Mouse (Mus musculus): ENCODE data around the gene Sh3bp5l. TPM values are rescaled to one million over a fixed set of nuclear protein-coding genes. Genes with fewer than 3 reads are reported as not detected.

Gene Sh3bp5l
- polyA plus RNA-seq, 2 experiments = 24.4 to 25.6 TPM

DNA sequence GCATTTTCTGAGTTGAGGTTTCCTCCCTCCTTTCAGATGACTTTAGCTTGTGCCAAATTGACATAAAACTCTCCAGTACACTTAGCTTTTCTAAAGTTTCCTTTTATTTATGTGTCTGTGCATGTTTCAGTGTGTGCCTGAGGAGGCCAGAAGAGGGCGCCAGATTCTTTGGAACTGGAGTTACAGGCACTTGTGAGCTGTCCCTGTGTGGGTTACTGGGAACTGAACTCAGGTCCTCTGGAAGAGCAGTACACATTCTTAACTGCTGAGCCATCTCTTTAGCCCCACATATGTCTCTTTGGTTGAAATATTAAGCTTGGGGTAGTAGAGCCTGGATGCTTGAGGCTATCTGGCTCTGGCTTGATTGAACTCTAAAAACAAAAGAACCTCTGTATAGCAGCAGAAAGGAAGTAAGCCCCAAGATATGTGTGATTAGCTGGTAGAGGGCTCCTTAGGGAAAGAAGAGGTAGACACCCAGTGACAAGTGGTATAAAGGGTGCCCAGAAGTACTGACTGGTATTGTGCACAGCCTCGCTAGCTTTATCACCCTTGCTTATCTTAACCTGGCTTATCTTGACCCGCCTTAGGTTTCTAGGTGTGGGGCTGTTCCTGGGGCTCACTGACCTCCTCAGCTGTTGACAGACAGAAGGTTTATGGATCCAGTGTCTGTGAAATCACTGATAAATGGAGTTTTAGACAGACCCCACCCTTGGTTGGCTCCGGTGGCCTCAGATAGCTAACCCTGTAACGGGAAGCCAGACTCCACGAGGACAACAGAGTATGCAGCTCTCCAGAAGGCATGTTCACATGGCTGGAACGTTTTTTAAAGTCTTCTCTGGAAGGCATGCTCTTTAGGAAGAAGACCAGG lies 22.4 kb downstream of the Sh3bp5l start:
- Histone ChIP-seq H3K9ac (ENCODE audit: low read depth, low read length, severe bottlenecking) (no peak overlapping the region), H3K4me1 (ENCODE audit: control insufficient read depth, insufficient read depth, low read length) (no peaks in the 10 kb centered on the region), H3K27me3 (ENCODE audit: control insufficient read depth, insufficient read depth, low read length) (no peaks in the 10 kb centered on the region), H3K9me3 (ENCODE audit: control insufficient read depth, low read length) (no peaks in the 10 kb centered on the region), H3K27ac (replicated peaks; ENCODE audit: low read depth, low read length) (no peak overlapping the region), H3K4me2 (replicated peaks; ENCODE audit: low read depth, low read length, severe bottlenecking) (no peak overlapping the region), H3K36me3 (ENCODE audit: control insufficient read depth, insufficient read depth, low read length) (peaks cover 2% of the 10 kb centered on the region; the same call in 1 of the 2 replicates), H3K4me3 (replicated peaks; ENCODE audit: low read length) (no peak overlapping the region)
- 63% methylated on average over 7 of the region's 7 CpGs for WGBS
- DNase-seq (ENCODE audit: low spot score) = no peak
- no peak for ATAC-seq (ENCODE audit: low FRiP score, low read depth)
- no peak for TF ChIP-seq POLR2A (IDR thresholded peaks at IDR 0.05; ENCODE audit: borderline replicate concordance, extremely low read depth, insufficient read depth, insufficient read length)

DNA sequence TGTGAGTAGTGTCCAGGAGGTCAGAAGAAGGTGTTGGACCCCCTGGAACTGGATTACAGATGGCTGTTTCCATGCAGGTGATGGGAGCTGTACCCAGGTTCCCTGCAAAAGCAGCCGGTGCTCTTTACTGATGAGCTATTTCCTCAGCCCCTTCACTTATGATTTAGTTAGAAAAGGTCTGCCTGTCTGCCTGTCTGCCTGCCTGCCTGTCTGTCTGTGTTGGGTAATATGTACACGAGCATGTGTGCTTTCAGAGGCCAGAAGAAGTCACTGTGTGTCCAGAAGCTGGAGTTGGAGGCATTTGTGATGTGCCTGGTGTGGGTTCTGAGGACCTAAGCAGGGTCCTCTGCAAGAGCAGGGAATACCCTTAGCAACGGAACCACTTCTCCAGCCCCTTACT lies 23.2 kb downstream of the Sh3bp5l start:
- no peak overlapping the region for H3K4me2 ChIP-seq (replicated peaks; ENCODE audit: low read depth, low read length, severe bottlenecking)
- no peaks in the 10 kb centered on the region for H3K36me3 ChIP-seq (ENCODE audit: control insufficient read depth, insufficient read depth, low read length)
- no peaks in the 10 kb centered on the region for H3K9me3 ChIP-seq (ENCODE audit: control insufficient read depth, low read length)
- no peak for TF ChIP-seq POLR2A (IDR thresholded peaks at IDR 0.05; ENCODE audit: borderline replicate concordance, extremely low read depth, insufficient read depth, insufficient read length)
- no peak overlapping the region for H3K27ac ChIP-seq (replicated peaks; ENCODE audit: low read depth, low read length)
- ATAC-seq (ENCODE audit: low FRiP score, low read depth) (no peak), DNase-seq (ENCODE audit: low spot score) (no peak)
- H3K9ac ChIP-seq (ENCODE audit: low read depth, low read length, severe bottlenecking) = no peak overlapping the region
- no peak overlapping the region for H3K4me3 ChIP-seq (replicated peaks; ENCODE audit: low read length)
- no peaks in the 10 kb centered on the region for H3K4me1 ChIP-seq (ENCODE audit: control insufficient read depth, insufficient read depth, low read length)
- no peaks in the 10 kb centered on the region for H3K27me3 ChIP-seq (ENCODE audit: control insufficient read depth, insufficient read depth, low read length)
- 80% methylated on average over 3 of the region's 3 CpGs for WGBS

DNA sequence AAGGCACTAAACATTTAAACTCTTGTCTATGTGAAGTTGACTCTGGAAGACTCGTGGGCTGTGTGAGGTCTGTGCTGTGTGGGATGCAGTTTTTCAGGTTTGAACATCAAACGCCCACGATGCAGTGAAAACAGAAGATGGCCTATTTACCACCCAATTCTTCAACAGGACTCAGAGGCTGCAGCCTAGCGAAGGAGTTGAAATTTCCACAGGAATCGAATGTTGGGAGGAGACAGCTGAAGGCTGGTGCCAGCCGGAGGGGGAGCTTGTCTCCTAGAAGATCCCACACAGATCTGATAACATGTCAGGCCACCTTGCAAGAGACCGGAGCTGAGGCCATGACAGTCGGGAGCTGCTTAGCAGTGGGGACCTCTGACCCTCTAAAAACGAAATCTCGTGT lies 24.0 kb downstream of the Sh3bp5l start:
- Histone ChIP-seq H3K4me1 (ENCODE audit: control insufficient read depth, insufficient read depth, low read length) (no peaks in the 10 kb centered on the region), H3K9me3 (ENCODE audit: control insufficient read depth, low read length) (no peaks in the 10 kb centered on the region), H3K9ac (ENCODE audit: low read depth, low read length, severe bottlenecking) (no peak overlapping the region), H3K4me3 (replicated peaks; ENCODE audit: low read length) (no peak overlapping the region), H3K27me3 (ENCODE audit: control insufficient read depth, insufficient read depth, low read length) (no peaks in the 10 kb centered on the region), H3K4me2 (replicated peaks; ENCODE audit: low read depth, low read length, severe bottlenecking) (no peak overlapping the region), H3K27ac (replicated peaks; ENCODE audit: low read depth, low read length) (no peak overlapping the region), H3K36me3 (ENCODE audit: control insufficient read depth, insufficient read depth, low read length) (no peaks in the 10 kb centered on the region)
- no peak for TF ChIP-seq POLR2A (IDR thresholded peaks at IDR 0.05; ENCODE audit: borderline replicate concordance, extremely low read depth, insufficient read depth, insufficient read length)
- 61% methylated on average over 10 of the region's 10 CpGs for WGBS
- ATAC-seq (ENCODE audit: low FRiP score, low read depth) (no peak), DNase-seq (ENCODE audit: low spot score) (no peak)

DNA sequence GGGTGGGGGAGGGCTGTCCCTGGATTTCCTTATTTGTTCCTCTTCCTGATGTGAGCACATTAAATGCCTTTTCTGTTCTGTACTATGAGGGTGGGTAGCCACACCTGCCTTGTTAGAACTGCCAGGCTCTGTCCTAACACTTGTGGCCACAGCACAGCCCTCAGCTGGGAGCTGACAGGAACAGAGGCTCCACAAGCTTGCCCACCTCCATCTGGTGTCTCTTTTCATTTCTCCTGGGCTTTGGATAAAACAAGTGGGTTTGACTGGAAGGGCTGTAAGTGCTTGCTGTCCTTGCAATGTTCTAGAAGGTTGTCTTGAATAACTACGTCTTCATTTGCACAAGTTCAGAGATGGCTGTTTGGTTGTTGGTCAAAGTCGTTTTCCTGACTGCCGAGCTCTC lies 24.4 kb downstream of the Sh3bp5l start:
- Histone ChIP-seq H3K4me3 (replicated peaks; ENCODE audit: low read length) (no peak overlapping the region), H3K9me3 (ENCODE audit: control insufficient read depth, low read length) (no peaks in the 10 kb centered on the region), H3K36me3 (ENCODE audit: control insufficient read depth, insufficient read depth, low read length) (no peaks in the 10 kb centered on the region), H3K9ac (ENCODE audit: low read depth, low read length, severe bottlenecking) (no peak overlapping the region), H3K4me2 (replicated peaks; ENCODE audit: low read depth, low read length, severe bottlenecking) (no peak overlapping the region), H3K4me1 (ENCODE audit: control insufficient read depth, insufficient read depth, low read length) (no peaks in the 10 kb centered on the region), H3K27ac (replicated peaks; ENCODE audit: low read depth, low read length) (no peak overlapping the region), H3K27me3 (ENCODE audit: control insufficient read depth, insufficient read depth, low read length) (no peaks in the 10 kb centered on the region)
- ATAC-seq (ENCODE audit: low FRiP score, low read depth) = no peak
- DNase-seq (ENCODE audit: low spot score) = no peak
- TF ChIP-seq POLR2A (IDR thresholded peaks at IDR 0.05; ENCODE audit: borderline replicate concordance, extremely low read depth, insufficient read depth, insufficient read length) = no peak
- 77% methylated on average over 3 of the region's 3 CpGs for WGBS

DNA sequence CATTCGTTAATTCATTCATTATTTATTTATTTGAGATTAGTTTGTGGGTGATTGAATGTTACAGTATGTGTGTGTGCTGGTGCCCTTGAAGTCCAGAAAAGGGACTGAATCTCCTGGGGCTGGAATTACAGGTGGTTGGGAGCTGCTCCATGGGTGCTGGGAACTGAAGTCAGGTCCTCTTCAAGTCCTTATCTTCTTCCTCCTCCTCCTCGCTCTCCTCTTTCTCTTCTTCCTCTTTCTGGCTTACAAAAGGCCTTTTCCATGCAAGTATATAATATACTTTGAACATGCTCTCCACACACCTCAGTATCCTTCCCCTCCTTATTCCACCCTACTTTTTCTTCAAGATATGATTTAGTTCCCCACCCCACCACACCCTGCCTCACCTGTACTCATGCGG lies 26.5 kb downstream of the Sh3bp5l start:
- no peak for DNase-seq (ENCODE audit: low spot score)
- no peak for TF ChIP-seq POLR2A (IDR thresholded peaks at IDR 0.05; ENCODE audit: borderline replicate concordance, extremely low read depth, insufficient read depth, insufficient read length)
- WGBS = 88% methylated on average over 3 of the region's 3 CpGs

More for the DNA sequence above, 26.5 kb downstream of the Sh3bp5l start:
- Histone ChIP-seq H3K4me2 (replicated peaks; ENCODE audit: low read depth, low read length, severe bottlenecking) (no peak overlapping the region), H3K36me3 (ENCODE audit: control insufficient read depth, insufficient read depth, low read length) (no peaks in the 10 kb centered on the region), H3K27me3 (ENCODE audit: control insufficient read depth, insufficient read depth, low read length) (no peaks in the 10 kb centered on the region), H3K9ac (ENCODE audit: low read depth, low read length, severe bottlenecking) (no peak overlapping the region), H3K4me1 (ENCODE audit: control insufficient read depth, insufficient read depth, low read length) (no peaks in the 10 kb centered on the region), H3K4me3 (replicated peaks; ENCODE audit: low read length) (no peak overlapping the region), H3K27ac (replicated peaks; ENCODE audit: low read depth, low read length) (no peak overlapping the region), H3K9me3 (ENCODE audit: control insufficient read depth, low read length) (no peaks in the 10 kb centered on the region)
- ATAC-seq (ENCODE audit: low FRiP score, low read depth) = no peak
